ENCODE assay signal across 8 mouse cellular contexts in genomic region chr3:109781917-109782288, GRCm38 (mm10).
DNase-seq lines count a peak whose midpoint lies in the region; ATAC-seq and TF ChIP-seq lines count a peak whose summit lies in the region.

No protein-coding gene starts in this region.

- TF ChIP-seq CTCF in liver, postnatal 0 days (IDR thresholded peaks at IDR 0.05; ENCODE audit: low read depth), result no peak

- peak; percentile 5; the same call in 1 of the 2 replicates for ATAC-seq in cerebellum, adult (ENCODE audit: insufficient number of reproducible peaks, low FRiP score, low TSS enrichment)
- ATAC-seq in liver, embryonic 12.5 days, result no peak
- ATAC-seq in liver, postnatal 0 days, result no peak
- ATAC-seq in intestine, embryonic 16.5 days, result no peak
- ATAC-seq in neural tube, embryonic 15.5 days (ENCODE audit: low FRiP score), result peak; percentile 12; the same call in 1 of the 2 replicates

- no peak overlapping the region for H3K9ac ChIP-seq in liver, embryonic 12.5 days
- H3K9ac ChIP-seq in liver, postnatal 0 days (replicated peaks), result no peak overlapping the region
- no peak overlapping the region for H3K9ac ChIP-seq in intestine, embryonic 16.5 days (ENCODE audit: low read depth, low read length)
- H3K9ac ChIP-seq in neural tube, embryonic 15.5 days (replicated peaks), result no peak overlapping the region

- DNase-seq in cerebellum, adult 9-10 months, result no peak
- DNase-seq in liver, postnatal 0 days, result no peak
- no peak for DNase-seq in urinary bladder, postnatal 25 days (ENCODE audit: low spot score)
- no peak for DNase-seq in urinary bladder, adult 18-20 months (ENCODE audit: low spot score in 2 of 2)

- no peak overlapping the region for H3K4me3 ChIP-seq in liver, embryonic 12.5 days
- H3K4me3 ChIP-seq in liver, postnatal 0 days (ENCODE audit: low read depth, low read length), result no peak overlapping the region
- H3K4me3 ChIP-seq in intestine, embryonic 16.5 days (ENCODE audit: low read length), result peak overlapping the region; percentile 47
- peak overlapping the region; percentile 39; the same call in 1 of the 2 replicates for H3K4me3 ChIP-seq in neural tube, embryonic 15.5 days (replicated peaks)

- no peak for TF ChIP-seq EP300 in liver, postnatal 0 days (IDR thresholded peaks at IDR 0.05; ENCODE audit: low read depth)

- H3K36me3 ChIP-seq in liver, embryonic 12.5 days, result no peaks in the 10 kb centered on the region
- no peaks in the 10 kb centered on the region for H3K36me3 ChIP-seq in liver, postnatal 0 days (replicated peaks; ENCODE audit: insufficient read depth, low read length)
- no peaks in the 10 kb centered on the region for H3K36me3 ChIP-seq in intestine, embryonic 16.5 days (ENCODE audit: control insufficient read depth, insufficient read depth, low read length)
- H3K36me3 ChIP-seq in neural tube, embryonic 15.5 days, result no peaks in the 10 kb centered on the region

- H3K4me2 ChIP-seq in liver, embryonic 12.5 days, result peak overlapping the region; percentile 61
- H3K4me2 ChIP-seq in liver, postnatal 0 days (ENCODE audit: low read depth, low read length), result no peak overlapping the region
- peak overlapping the region; percentile 94 for H3K4me2 ChIP-seq in intestine, embryonic 16.5 days (ENCODE audit: low read depth, low read length)
- H3K4me2 ChIP-seq in neural tube, embryonic 15.5 days, result peak overlapping the region; percentile 79

- no peaks in the 10 kb centered on the region for H3K9me3 ChIP-seq in liver, embryonic 12.5 days (replicated peaks)
- no peaks in the 10 kb centered on the region for H3K9me3 ChIP-seq in liver, postnatal 0 days (ENCODE audit: low read length)
- H3K9me3 ChIP-seq in intestine, embryonic 16.5 days (ENCODE audit: control insufficient read depth, low read length), result no peaks in the 10 kb centered on the region
- H3K9me3 ChIP-seq in neural tube, embryonic 15.5 days (replicated peaks), result no peaks in the 10 kb centered on the region

- no peaks in the 10 kb centered on the region for H3K4me1 ChIP-seq in liver, embryonic 12.5 days
- peaks cover 4% of the 10 kb centered on the region; the same call in 1 of the 2 replicates for H3K4me1 ChIP-seq in liver, postnatal 0 days (ENCODE audit: insufficient read depth)
- peaks cover 9% of the 10 kb centered on the region for H3K4me1 ChIP-seq in intestine, embryonic 16.5 days (ENCODE audit: control insufficient read depth, insufficient read depth, low read length)
- peaks cover 22% of the 10 kb centered on the region for H3K4me1 ChIP-seq in neural tube, embryonic 15.5 days

- H3K27me3 ChIP-seq in liver, embryonic 12.5 days (replicated peaks), result peaks cover 16% of the 10 kb centered on the region
- H3K27me3 ChIP-seq in liver, postnatal 0 days (ENCODE audit: insufficient read depth, low read length), result peaks cover 3% of the 10 kb centered on the region; the same call in 1 of the 2 replicates
- H3K27me3 ChIP-seq in intestine, embryonic 16.5 days (replicated peaks; ENCODE audit: control insufficient read depth, insufficient read depth, low read length), result no peaks in the 10 kb centered on the region
- H3K27me3 ChIP-seq in neural tube, embryonic 15.5 days (replicated peaks), result no peaks in the 10 kb centered on the region

- H3K27ac ChIP-seq in liver, embryonic 12.5 days, result no peak overlapping the region
- no peak overlapping the region for H3K27ac ChIP-seq in liver, postnatal 0 days (ENCODE audit: low read depth)
- no peak overlapping the region for H3K27ac ChIP-seq in intestine, embryonic 16.5 days (ENCODE audit: low read length)
- no peak overlapping the region; the same call in 1 of the 2 replicates for H3K27ac ChIP-seq in neural tube, embryonic 15.5 days (replicated peaks)

- WGBS in liver, embryonic 12.5 days (ENCODE audit: insufficient replicate concordance), result 52% methylated on average over 7 of the region's 7 CpGs
- WGBS in liver, postnatal 0 days (ENCODE audit: insufficient replicate concordance), result 58% methylated on average over 7 of the region's 7 CpGs
- WGBS in intestine, embryonic 16.5 days, result 62% methylated on average over 7 of the region's 7 CpGs
- 56% methylated on average over 7 of the region's 7 CpGs for WGBS in neural tube, embryonic 15.5 days

Comparison
In these comparisons a context has a peak if more than half of its experiments do, and no peak if none do; other contexts are left out.
1. ATAC-seq: peak in cerebellum, adult (single experiment) and neural tube, embryonic 15.5 days (single experiment); none in liver, embryonic 12.5 days (single experiment), liver, postnatal 0 days (single experiment) and intestine, embryonic 16.5 days (single experiment).
2. H3K4me3 ChIP-seq: peak in intestine, embryonic 16.5 days (single experiment) and neural tube, embryonic 15.5 days (single experiment); none in liver, embryonic 12.5 days (single experiment) and liver, postnatal 0 days (single experiment).